Mouse (Mus musculus): Measurements from ENCODE around the gene Efhd1. TPM values are rescaled to one million over a fixed set of nuclear protein-coding genes. Genes with fewer than 3 reads are reported as not detected.

Gene Efhd1
- total and polyA plus RNA-seq, 3 experiments = 0.27 TPM; not detected in 2

DNA sequence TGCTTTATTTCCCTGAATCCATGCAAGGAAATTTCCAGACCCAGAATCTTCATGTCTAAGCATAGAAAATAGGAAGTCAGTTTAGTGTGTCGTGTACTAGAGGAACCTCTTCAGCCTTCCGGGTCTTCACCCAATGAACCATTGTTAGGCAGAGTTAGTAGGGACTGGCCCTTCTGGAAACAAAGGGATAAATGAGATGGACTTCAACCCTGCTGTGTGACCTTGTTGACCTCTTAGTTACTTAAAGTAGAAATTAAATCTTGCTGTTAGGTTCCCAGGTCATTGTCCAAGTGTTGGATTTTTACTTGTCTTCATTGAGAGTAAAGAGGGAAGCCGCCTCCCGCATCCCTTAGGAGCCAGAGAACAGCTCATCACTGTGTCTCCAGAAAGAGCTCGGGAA lies 33.6 kb upstream of the Efhd1 start:
- TF ChIP-seq POLR2AphosphoS5 (IDR thresholded peaks at IDR 0.05; ENCODE audit: insufficient replicate concordance, low read depth, low read length) = no peak
- peaks cover 98% of the 10 kb centered on the region for H3K36me3 ChIP-seq (replicated peaks)
- H3K4me1 ChIP-seq (ENCODE audit: insufficient read depth, low read depth, low read length) = peaks cover 17% of the 10 kb centered on the region
- ATAC-seq (ENCODE audit: extremely low read depth, insufficient number of reproducible peaks, low FRiP score, poor library complexity, severe bottlenecking) = no peak
- no peaks in the 10 kb centered on the region for H3K27me3 ChIP-seq (ENCODE audit: insufficient read depth, low read length)
- H3K4me3 ChIP-seq (ENCODE audit: low read depth, low read length) = no peak overlapping the region
- no peak for DNase-seq (ENCODE audit: low spot score)
- no peaks in the 10 kb centered on the region for H3K9me3 ChIP-seq (replicated peaks)

DNA sequence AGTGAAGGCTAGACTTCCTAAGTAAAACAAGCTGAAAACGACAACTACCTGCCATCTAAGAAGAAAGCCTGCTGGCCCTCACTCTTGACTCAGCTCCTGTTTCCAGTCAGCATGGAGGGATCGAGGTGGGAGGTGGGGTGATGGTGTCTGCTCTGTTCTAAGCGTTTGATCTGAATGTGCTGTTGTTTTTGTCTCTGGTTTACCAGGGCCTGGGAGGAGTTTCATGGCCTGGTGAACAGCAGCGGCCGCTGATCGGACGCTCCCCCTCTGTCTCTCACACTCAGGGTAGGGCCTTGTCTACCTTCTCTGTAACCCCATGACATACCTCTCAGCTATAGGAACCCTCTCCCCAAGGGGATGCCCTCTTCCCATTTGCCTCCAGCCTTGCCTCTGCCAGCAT lies 32.0 kb upstream of the Efhd1 start:
- no peak for DNase-seq (ENCODE audit: low spot score)
- H3K36me3 ChIP-seq (replicated peaks) = peaks cover 98% of the 10 kb centered on the region
- no peak overlapping the region for H3K4me3 ChIP-seq (ENCODE audit: low read depth, low read length)
- no peak for ATAC-seq (ENCODE audit: extremely low read depth, insufficient number of reproducible peaks, low FRiP score, poor library complexity, severe bottlenecking)
- peaks cover 17% of the 10 kb centered on the region for H3K4me1 ChIP-seq (ENCODE audit: insufficient read depth, low read depth, low read length)
- no peaks in the 10 kb centered on the region for H3K27me3 ChIP-seq (ENCODE audit: insufficient read depth, low read length)
- TF ChIP-seq GATA2 (IDR thresholded peaks at IDR 0.05; ENCODE audit: borderline replicate concordance, low read depth, low read length) = no peak
- TF ChIP-seq POLR2AphosphoS5 (IDR thresholded peaks at IDR 0.05; ENCODE audit: insufficient replicate concordance, low read depth, low read length) = no peak; the same call in 1 of the 2 replicates
- no peak for TF ChIP-seq CTCF (IDR thresholded peaks at IDR 0.05; ENCODE audit: low read depth, low read length)
- TF ChIP-seq GATA1 (IDR thresholded peaks at IDR 0.05; ENCODE audit: borderline replicate concordance, low read length) = no peak
- no peak for TF ChIP-seq TAL1 (conservative IDR thresholded peaks at IDR 0.05; ENCODE audit: low read depth, low read length)
- no peaks in the 10 kb centered on the region for H3K9me3 ChIP-seq (replicated peaks)

DNA sequence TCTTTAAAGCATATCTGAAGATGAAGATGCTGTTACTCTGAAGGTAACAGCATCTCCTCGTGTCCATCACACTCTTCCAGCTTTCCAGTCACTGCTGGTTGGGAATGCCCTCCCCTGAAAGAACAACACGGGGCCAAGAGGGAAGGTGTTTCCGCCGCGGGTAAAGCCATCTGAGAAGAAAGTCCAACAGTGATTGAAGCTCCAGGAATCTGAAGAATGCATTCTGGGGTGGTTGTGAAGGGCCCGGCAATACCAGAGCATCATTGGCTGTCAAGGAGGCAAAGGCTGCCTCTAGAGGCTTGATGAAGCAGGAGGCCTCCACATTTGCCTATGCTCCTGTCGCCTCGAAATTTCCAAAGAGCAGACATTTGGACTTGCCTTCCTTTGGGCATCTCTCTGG lies 25.1 kb upstream of the Efhd1 start:
- no peaks in the 10 kb centered on the region for H3K9me3 ChIP-seq (replicated peaks)
- H3K4me1 ChIP-seq (ENCODE audit: insufficient read depth, low read depth, low read length) = no peaks in the 10 kb centered on the region
- H3K4me3 ChIP-seq (ENCODE audit: low read depth, low read length) = no peak overlapping the region
- DNase-seq (ENCODE audit: low spot score) (no peak), ATAC-seq (ENCODE audit: extremely low read depth, insufficient number of reproducible peaks, low FRiP score, poor library complexity, severe bottlenecking) (no peak)
- H3K27me3 ChIP-seq (ENCODE audit: insufficient read depth, low read length) = no peaks in the 10 kb centered on the region
- peaks cover 58% of the 10 kb centered on the region for H3K36me3 ChIP-seq (replicated peaks)
- no peak for TF ChIP-seq GATA2 (IDR thresholded peaks at IDR 0.05; ENCODE audit: borderline replicate concordance, low read depth, low read length)
- TF ChIP-seq CTCF (IDR thresholded peaks at IDR 0.05; ENCODE audit: low read depth, low read length) = no peak
- TF ChIP-seq TAL1 (conservative IDR thresholded peaks at IDR 0.05; ENCODE audit: low read depth, low read length) = no peak
- no peak for TF ChIP-seq GATA1 (IDR thresholded peaks at IDR 0.05; ENCODE audit: borderline replicate concordance, low read length)
- no peak for TF ChIP-seq POLR2AphosphoS5 (IDR thresholded peaks at IDR 0.05; ENCODE audit: insufficient replicate concordance, low read depth, low read length)

DNA sequence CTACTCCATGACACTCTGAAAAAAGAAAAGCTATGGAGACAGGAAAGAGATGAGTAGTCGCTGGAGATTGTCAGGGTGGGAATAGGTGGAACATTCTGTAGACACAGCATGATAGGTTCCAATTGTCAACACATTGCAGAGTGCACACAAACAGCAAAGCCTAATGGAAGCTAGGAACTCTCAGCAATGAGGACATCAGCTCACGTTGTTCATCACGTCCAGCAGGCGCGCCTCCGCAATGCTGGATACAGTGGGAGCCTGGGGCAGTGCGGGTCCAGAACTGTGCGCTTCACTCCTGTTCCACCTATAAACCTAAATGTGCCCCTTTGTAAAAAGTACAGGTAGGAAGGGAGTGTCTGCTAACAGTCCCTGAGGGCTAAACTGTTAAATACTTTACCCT lies 21.1 kb upstream of the Efhd1 start:
- no peaks in the 10 kb centered on the region for H3K9me3 ChIP-seq (replicated peaks)
- ATAC-seq (ENCODE audit: extremely low read depth, insufficient number of reproducible peaks, low FRiP score, poor library complexity, severe bottlenecking) (no peak), DNase-seq (ENCODE audit: low spot score) (no peak)
- H3K27me3 ChIP-seq (ENCODE audit: insufficient read depth, low read length) = 0 out of 2 replicates have a peak, but pooled peaks cover under 1% of the 10 kb centered on the region
- H3K4me3 ChIP-seq (ENCODE audit: low read depth, low read length) = no peak overlapping the region
- peaks cover 6% of the 10 kb centered on the region for H3K4me1 ChIP-seq (ENCODE audit: insufficient read depth, low read depth, low read length)
- TF ChIP-seq TAL1 (conservative IDR thresholded peaks at IDR 0.05; ENCODE audit: low read depth, low read length) (no peak), GATA2 (IDR thresholded peaks at IDR 0.05; ENCODE audit: borderline replicate concordance, low read depth, low read length) (no peak), CTCF (IDR thresholded peaks at IDR 0.05; ENCODE audit: low read depth, low read length) (no peak), GATA1 (IDR thresholded peaks at IDR 0.05; ENCODE audit: borderline replicate concordance, low read length) (no peak), POLR2AphosphoS5 (IDR thresholded peaks at IDR 0.05; ENCODE audit: insufficient replicate concordance, low read depth, low read length) (no peak; the same call in 1 of the 2 replicates)
- H3K36me3 ChIP-seq (replicated peaks) = peaks cover 21% of the 10 kb centered on the region

DNA sequence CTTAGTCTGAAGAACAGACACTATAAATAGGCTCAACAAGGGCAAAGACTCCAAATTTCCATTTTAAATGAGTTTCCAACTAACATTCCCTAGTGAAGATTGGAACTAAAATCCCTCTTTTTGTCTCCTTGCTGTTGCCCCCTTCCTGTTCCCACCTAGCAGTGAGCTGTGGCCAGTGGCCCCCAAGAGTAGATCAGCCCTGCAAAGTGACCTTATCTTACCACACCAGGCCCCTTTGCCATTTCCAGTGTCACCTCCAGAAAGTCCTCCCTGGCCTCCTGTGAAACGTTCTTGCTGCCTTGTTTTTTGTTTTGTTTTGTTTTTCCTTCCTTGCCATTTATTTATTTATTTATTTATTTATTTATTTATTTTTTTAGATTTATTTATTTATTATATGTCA lies 18.7 kb upstream of the Efhd1 start:
- no peak for DNase-seq (ENCODE audit: low spot score)
- ATAC-seq (ENCODE audit: extremely low read depth, insufficient number of reproducible peaks, low FRiP score, poor library complexity, severe bottlenecking) = no peak
- H3K36me3 ChIP-seq (replicated peaks) = peaks cover 2% of the 10 kb centered on the region
- H3K4me1 ChIP-seq (ENCODE audit: insufficient read depth, low read depth, low read length) = peaks cover 6% of the 10 kb centered on the region
- peaks cover 10% of the 10 kb centered on the region for H3K27me3 ChIP-seq (ENCODE audit: insufficient read depth, low read length)
- no peak overlapping the region for H3K4me3 ChIP-seq (ENCODE audit: low read depth, low read length)
- no peaks in the 10 kb centered on the region for H3K9me3 ChIP-seq (replicated peaks)
- no peak for TF ChIP-seq POLR2AphosphoS5 (IDR thresholded peaks at IDR 0.05; ENCODE audit: insufficient replicate concordance, low read depth, low read length)
- TF ChIP-seq GATA2 (IDR thresholded peaks at IDR 0.05; ENCODE audit: borderline replicate concordance, low read depth, low read length) = no peak
- TF ChIP-seq TAL1 (conservative IDR thresholded peaks at IDR 0.05; ENCODE audit: low read depth, low read length) = no peak
- TF ChIP-seq GATA1 (IDR thresholded peaks at IDR 0.05; ENCODE audit: borderline replicate concordance, low read length) = no peak
- TF ChIP-seq CTCF (IDR thresholded peaks at IDR 0.05; ENCODE audit: low read depth, low read length) = no peak

DNA sequence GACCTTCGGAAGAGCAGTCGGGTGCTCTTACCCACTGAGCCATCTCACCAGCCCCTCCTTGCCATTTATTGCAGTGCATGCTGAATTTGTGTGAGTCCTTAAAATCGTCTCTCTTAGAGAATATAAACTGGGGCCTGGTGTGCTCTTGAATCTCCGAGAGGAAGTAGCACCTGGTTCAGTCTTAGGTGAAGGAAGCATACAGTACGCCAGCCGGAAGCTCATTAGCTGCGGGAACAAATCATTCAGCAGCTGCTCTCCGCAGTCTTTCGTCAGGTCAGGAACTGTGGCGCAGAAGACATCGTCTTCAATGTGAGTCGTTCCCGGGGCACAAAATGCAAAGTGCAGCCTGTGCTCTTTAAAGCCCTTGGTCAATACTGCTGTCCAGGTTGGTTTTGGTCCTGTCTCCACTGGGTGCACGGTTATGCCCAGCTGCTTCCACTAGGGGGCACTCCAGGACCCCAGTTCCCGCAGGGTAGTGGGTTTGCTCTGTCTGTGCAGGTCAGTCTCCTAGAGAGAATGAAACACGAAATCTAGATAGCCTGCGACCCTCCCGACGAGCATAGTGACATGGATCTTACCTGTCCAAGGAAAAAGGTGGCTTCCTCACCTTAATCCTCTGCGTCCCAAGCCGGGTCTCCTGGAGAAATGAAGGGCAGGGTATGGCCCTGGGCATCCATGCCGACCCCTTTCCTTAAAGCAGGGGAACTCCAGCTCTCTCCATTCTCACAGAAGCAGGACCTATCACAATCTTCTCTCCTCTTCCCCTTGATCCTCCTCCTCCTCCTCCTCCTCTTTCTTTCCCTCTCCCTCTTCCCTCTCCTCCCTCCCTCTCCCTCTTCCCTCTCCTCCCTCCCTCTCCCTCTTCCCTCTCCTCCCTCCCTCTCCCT lies 18.0 kb upstream of the Efhd1 start:
- no peak for TF ChIP-seq POLR2AphosphoS5 (IDR thresholded peaks at IDR 0.05; ENCODE audit: insufficient replicate concordance, low read depth, low read length)
- TF ChIP-seq CTCF (IDR thresholded peaks at IDR 0.05; ENCODE audit: low read depth, low read length) = peak; percentile 99
- no peak overlapping the region for H3K4me3 ChIP-seq (ENCODE audit: low read depth, low read length)
- peaks cover 6% of the 10 kb centered on the region for H3K4me1 ChIP-seq (ENCODE audit: insufficient read depth, low read depth, low read length)
- H3K27me3 ChIP-seq (ENCODE audit: insufficient read depth, low read length) = peaks cover 10% of the 10 kb centered on the region
- no peaks in the 10 kb centered on the region for H3K9me3 ChIP-seq (replicated peaks)
- no peaks in the 10 kb centered on the region for H3K36me3 ChIP-seq (replicated peaks)
- ATAC-seq (ENCODE audit: extremely low read depth, insufficient number of reproducible peaks, low FRiP score, poor library complexity, severe bottlenecking) = no peak
- DNase-seq (ENCODE audit: low spot score) = peak; percentile 79

All from G1E (cell line).